Mouse (Mus musculus) kidney, embryonic 14.5 days (tissue): ENCODE measurements around the gene Cerk. TPM values are rescaled to one million over a fixed set of nuclear protein-coding genes. Genes with fewer than 3 reads are reported as not detected.
"Not testable (repeated sequence)": the region's sequence is repeated elsewhere in the genome, so short reads cannot be mapped to it uniquely, and the experiment has no call there.

Experiments used
- ATAC-seq: fragments of 200-750 bp; cut with Nextera tagmentation; 2 replicates; pipeline ENCODE4 v1.8.0; 2017; ENCODE audit warnings: moderate number of reproducible peaks, mild to moderate bottlenecking, moderate TSS enrichment, moderate library complexity; ENCODE audit not compliant: low FRiP score, low TSS enrichment
- H3K27ac ChIP-seq: fragments of 300-500 bp; sonication (generic); 2 replicates; pipeline ENCODE4 v1.5.1; 2014; ENCODE audit warnings: low read depth, mild to moderate bottlenecking, low read length, moderate library complexity, mixed read lengths
- H3K27me3 ChIP-seq: fragments of 300-500 bp; sonication (generic); 2 replicates; pipeline ENCODE4 v1.6.1; 2014; ENCODE audit warnings: mild to moderate bottlenecking, low read length; ENCODE audit not compliant: control insufficient read depth, insufficient read depth
- H3K36me3 ChIP-seq: fragments of 300-500 bp; sonication (generic); 2 replicates; pipeline ENCODE4 v1.6.1; 2014; ENCODE audit warnings: low read length, mixed read lengths; ENCODE audit not compliant: control insufficient read depth, insufficient read depth
- H3K4me1 ChIP-seq: fragments of 300-500 bp; sonication (generic); 2 replicates; pipeline ENCODE4 v1.6.1; 2014; ENCODE audit warnings: low read length, mixed read lengths; ENCODE audit not compliant: control insufficient read depth, insufficient read depth
- H3K4me2 ChIP-seq: fragments of 300-500 bp; sonication (generic); replicated peaks from 2 replicates; pipeline ENCODE4 v1.6.1; 2014; ENCODE audit warnings: low read depth, mild to moderate bottlenecking, low read length
- H3K4me3 ChIP-seq: fragments of 300-500 bp; sonication (generic); 2 replicates; pipeline ENCODE4 v1.5.1; 2014; ENCODE audit warnings: mild to moderate bottlenecking, low read length
- H3K9ac ChIP-seq: fragments of 300-500 bp; sonication (generic); 2 replicates; pipeline ENCODE4 v1.6.1; 2014; ENCODE audit warnings: low read depth, mild to moderate bottlenecking, low read length, moderate library complexity
- H3K9me3 ChIP-seq: fragments of 300-500 bp; sonication (generic); 2 replicates; pipeline ENCODE4 v1.6.1; 2016; ENCODE audit warnings: low read length; ENCODE audit not compliant: control insufficient read depth
- WGBS: fragments of 180-500 bp; shearing (Covaris S2); extraction: QIAGEN DNeasy Blood & Tissue Kit; methylation state at CpG from one replicate; pipeline ENCODE4 v1.1.7; 2014; 5-methylcytosine and 5-hydroxymethylcytosine counted together
- polyA plus RNA-seq: library from polyadenylated mRNA; unstranded; fragments of >200 nt; fragmentation: Nextera tagmentation; extraction: Ambion mirVana; gene quantifications from 2 replicates; pipeline ENCODE4 v1.2.1, GENCODE M21; 2014

Cerk gene
- polyA plus RNA-seq, 1 experiment from 2014 or later: 14.2 TPM

GRCm38 (mm10) chr15:86109245-86109644 lies 76.7 kb downstream of the Cerk start:
- Histone ChIP-seq H3K27me3 (no peaks in the 10 kb centered on the region), H3K27ac (no peak overlapping the region), H3K4me1 (peaks cover 11% of the 10 kb centered on the region), H3K9ac (no peak overlapping the region), H3K4me2 (no peak overlapping the region), H3K4me3 (no peak overlapping the region), H3K9me3 (no peaks in the 10 kb centered on the region), H3K36me3 (no peaks in the 10 kb centered on the region)
- ATAC-seq: no peak
- 83% methylated on average over 7 of the region's 7 CpGs for WGBS

DNA sequence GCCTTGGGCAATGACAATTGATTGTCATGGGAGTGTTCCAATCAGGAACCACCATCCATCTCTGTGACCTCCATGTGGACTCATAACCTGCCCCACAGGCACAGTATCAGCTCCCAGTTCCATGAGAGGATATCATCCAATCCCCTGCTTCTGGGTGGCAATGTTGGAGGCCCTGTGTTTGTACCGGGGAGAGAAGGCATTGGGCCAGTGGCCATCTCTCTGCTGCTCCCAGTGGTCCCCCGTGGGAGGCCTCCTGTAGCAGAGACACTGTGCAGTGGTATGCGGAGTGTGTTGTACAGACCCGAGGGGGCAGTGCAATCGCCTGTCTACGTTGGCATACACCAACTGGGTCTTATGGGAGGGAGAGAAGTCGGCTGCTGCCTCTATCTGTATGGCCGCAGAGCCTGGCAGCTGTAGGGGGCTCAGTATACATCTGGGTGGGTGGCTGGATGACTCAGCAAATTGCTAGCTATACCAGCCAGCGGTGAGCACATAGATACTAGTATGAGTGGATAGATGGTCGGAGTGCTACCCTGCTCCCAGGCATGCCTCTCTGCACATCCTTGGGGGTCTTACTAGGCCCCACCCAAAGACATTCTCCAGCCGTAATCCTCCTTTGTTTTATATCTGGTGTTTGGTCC lies 78.0 kb downstream of the Cerk start:
- WGBS: 80% methylated on average over 11 of the region's 11 CpGs
- Histone ChIP-seq H3K27ac (no peak overlapping the region), H3K4me3 (no peak overlapping the region), H3K27me3 (no peaks in the 10 kb centered on the region), H3K9me3 (no peaks in the 10 kb centered on the region), H3K9ac (no peak overlapping the region), H3K4me1 (peaks cover 3% of the 10 kb centered on the region), H3K4me2 (no peak overlapping the region), H3K36me3 (no peaks in the 10 kb centered on the region; the same call in 1 of the 2 replicates)
- 0 out of 2 replicates have a peak, but pooled peaks have one; percentile 40 for ATAC-seq

DNA sequence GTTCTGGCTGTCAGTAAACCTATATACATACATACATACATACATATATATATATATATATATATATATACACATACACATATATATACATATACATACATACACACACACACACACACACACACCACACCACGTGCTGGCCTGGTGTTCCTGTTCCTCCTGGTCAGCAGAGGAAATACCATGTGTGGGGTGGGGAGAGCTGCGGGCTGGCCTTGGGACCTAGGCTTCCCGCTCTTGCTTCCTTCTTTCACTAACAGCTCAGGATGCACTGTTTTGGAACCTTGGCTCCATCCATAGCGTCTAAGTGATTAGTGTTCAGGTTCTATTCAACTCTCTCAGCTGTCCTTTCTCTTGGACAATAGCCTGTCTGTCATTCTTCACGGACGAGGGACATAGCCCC lies 80.2 kb downstream of the Cerk start:
- Histone ChIP-seq H3K36me3 (peaks cover 14% of the 10 kb centered on the region; the same call in 1 of the 2 replicates), H3K27me3 (no peaks in the 10 kb centered on the region), H3K4me1 (no peaks in the 10 kb centered on the region), H3K9ac (no peak overlapping the region), H3K4me2 (no peak overlapping the region), H3K9me3 (no peaks in the 10 kb centered on the region), H3K27ac (no peak overlapping the region), H3K4me3 (no peak overlapping the region)
- WGBS: 79% methylated on average over 6 of the region's 6 CpGs
- no peak for ATAC-seq

DNA sequence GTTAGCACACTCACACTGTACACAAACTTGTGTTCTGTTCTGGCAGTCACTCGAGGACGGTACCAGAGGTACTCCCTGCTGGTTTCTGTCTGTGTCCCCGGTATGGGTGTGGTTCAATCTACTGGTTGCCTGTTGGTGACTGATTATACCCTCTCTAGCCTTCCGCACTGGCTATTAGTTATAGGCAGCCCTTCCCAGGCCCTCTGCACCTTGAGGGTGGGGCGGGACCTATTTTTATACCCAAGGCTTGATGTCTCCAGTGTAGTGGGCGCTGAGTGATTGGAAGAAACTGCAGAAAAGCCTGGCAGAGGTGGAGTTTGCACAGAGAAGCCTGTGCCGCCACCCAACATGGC lies 80.6 kb downstream of the Cerk start:
- H3K36me3 ChIP-seq: peaks cover 14% of the 10 kb centered on the region; the same call in 1 of the 2 replicates
- H3K27me3 ChIP-seq: no peaks in the 10 kb centered on the region
- no peak overlapping the region for H3K27ac ChIP-seq
- no peak for ATAC-seq
- H3K4me2 ChIP-seq: no peak overlapping the region
- no peak overlapping the region for H3K4me3 ChIP-seq
- no peak overlapping the region for H3K9ac ChIP-seq
- 88% methylated on average over 7 of the region's 7 CpGs for WGBS
- H3K4me1 ChIP-seq: no peaks in the 10 kb centered on the region
- H3K9me3 ChIP-seq: no peaks in the 10 kb centered on the region

DNA sequence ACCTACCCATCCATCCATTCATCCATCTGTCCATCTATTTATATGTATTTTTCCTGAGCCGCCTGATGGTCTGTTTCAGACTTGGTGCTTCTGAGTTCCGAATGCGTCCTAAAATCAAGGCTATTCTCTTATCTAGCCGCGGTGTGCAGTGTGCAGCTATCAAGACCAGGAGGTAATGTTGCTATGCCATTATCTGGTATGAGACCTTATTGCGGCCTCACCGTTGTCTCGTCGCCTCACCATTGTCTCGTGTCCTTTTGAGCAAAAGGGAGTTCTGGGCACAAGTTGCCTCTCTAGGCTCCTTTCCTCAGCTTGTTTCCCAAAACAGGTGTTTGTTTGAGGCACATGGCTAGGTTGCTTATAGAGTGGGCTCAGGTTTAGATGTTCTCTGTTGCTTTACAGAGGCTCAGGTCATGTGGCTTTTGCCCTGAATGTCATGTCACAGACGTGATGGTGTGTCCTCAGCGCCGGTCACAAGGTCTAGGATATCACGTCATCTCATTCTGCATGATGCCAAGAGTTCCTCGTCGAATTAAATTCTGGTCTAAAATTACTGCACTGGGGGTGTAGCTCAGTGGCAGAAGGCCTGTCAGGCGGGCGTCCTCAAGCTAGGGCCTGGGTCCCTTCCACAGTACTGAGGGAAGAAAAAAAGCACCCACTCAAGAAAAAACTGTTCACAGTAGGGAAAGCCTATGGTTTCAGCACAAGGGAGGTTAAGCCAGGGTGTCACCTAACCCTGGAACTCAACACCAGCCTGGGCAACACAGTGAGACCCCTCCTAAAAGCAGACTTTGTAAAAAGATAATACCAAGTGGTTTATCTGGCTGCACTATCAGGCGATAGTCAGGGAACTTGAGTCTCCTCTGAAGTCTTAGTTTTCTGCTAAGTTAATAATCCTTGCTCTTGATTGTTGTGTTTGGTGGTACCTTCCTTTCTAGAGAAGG lies 81.3 kb downstream of the Cerk start:
- Histone ChIP-seq H3K9ac (no peak overlapping the region), H3K9me3 (no peaks in the 10 kb centered on the region), H3K36me3 (peaks cover 14% of the 10 kb centered on the region; the same call in 1 of the 2 replicates), H3K4me2 (no peak overlapping the region), H3K4me1 (no peaks in the 10 kb centered on the region), H3K27me3 (no peaks in the 10 kb centered on the region), H3K4me3 (no peak overlapping the region), H3K27ac (no peak overlapping the region)
- 89% methylated on average over 19 of the region's 19 CpGs for WGBS
- ATAC-seq: no peak

GRCm38 (mm10) chr15:86102308-86102707 lies 83.6 kb downstream of the Cerk start:
- Histone ChIP-seq H3K9ac (no peak overlapping the region), H3K36me3 (peaks cover 14% of the 10 kb centered on the region; the same call in 1 of the 2 replicates), H3K9me3 (no peaks in the 10 kb centered on the region), H3K4me1 (no peaks in the 10 kb centered on the region), H3K27ac (no peak overlapping the region), H3K4me3 (no peak overlapping the region), H3K27me3 (no peaks in the 10 kb centered on the region), H3K4me2 (no peak overlapping the region)
- no peak for ATAC-seq
- 85% methylated on average over 15 of the region's 15 CpGs for WGBS

- no peak overlapping the region for H3K27ac ChIP-seq
- 92% methylated on average over 9 of the region's 9 CpGs for WGBS
- H3K4me2 ChIP-seq: no peak overlapping the region
- no peaks in the 10 kb centered on the region for H3K9me3 ChIP-seq
- no peak overlapping the region for H3K4me3 ChIP-seq
- H3K9ac ChIP-seq: no peak overlapping the region
- H3K4me1 ChIP-seq: no peaks in the 10 kb centered on the region
- H3K36me3 ChIP-seq: peaks cover 14% of the 10 kb centered on the region; the same call in 1 of the 2 replicates
- no peaks in the 10 kb centered on the region for H3K27me3 ChIP-seq
- ATAC-seq: no peak
Observed at GRCm38 (mm10) chr15:86101585-86101984, 84.4 kb downstream of the Cerk start.

GRCm38 (mm10) chr15:86097871-86098270 lies 88.1 kb downstream of the Cerk start:
- WGBS: 64% methylated on average over 2 of the region's 2 CpGs
- Histone ChIP-seq H3K9ac (no peak overlapping the region), H3K36me3 (peaks cover 14% of the 10 kb centered on the region; the same call in 1 of the 2 replicates), H3K9me3 (no peaks in the 10 kb centered on the region), H3K27ac (no peak overlapping the region), H3K4me2 (no peak overlapping the region), H3K4me1 (no peaks in the 10 kb centered on the region), H3K27me3 (no peaks in the 10 kb centered on the region), H3K4me3 (no peak overlapping the region)
- no peak for ATAC-seq

DNA sequence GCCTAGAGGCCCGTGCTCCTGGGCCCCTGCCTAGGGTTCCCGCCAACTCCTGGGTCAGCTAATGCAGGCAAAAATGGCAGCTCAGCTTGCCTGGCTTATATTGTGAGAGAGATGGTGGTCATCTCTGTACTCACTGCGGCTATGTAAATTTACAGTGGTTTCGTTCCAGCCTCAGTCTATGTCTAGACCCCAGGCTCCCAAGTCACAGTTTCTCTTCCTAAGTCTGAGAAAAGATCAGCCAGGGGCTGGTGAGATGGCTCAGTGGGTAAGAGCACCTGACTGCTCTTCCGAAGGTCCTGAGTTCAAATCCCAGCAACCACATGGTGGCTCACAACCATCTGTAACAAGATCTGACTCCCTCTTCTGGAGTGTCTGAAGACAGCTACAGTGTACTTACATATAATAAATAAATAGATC lies 89.3 kb downstream of the Cerk start:
- not testable (repeated sequence) for H3K27ac ChIP-seq, H3K4me2 ChIP-seq, H3K4me1 ChIP-seq, H3K36me3 ChIP-seq, H3K27me3 ChIP-seq, H3K4me3 ChIP-seq, ATAC-seq, H3K9me3 ChIP-seq, H3K9ac ChIP-seq
- WGBS: 95% methylated on average over 5 of the region's 5 CpGs
